Mouse (Mus musculus) ES-Bruce4 (cell line): ENCODE results near the gene Gm49601. TPM values are rescaled to one million over a fixed set of nuclear protein-coding genes. Genes with fewer than 3 reads are reported as not detected.

Experiments
- H3K27ac ChIP-seq: 2 replicates; pipeline ENCODE4 v1.5.1; 2012; ENCODE audit warnings: low read length, inconsistent platforms; ENCODE audit not compliant: insufficient read depth
- H3K27me3 ChIP-seq: 2 replicates; pipeline ENCODE4 v1.6.1; 2012; ENCODE audit warnings: mild to moderate bottlenecking, low read length, inconsistent platforms; ENCODE audit not compliant: control insufficient read depth, poor library complexity, insufficient read depth, severe bottlenecking
- H3K36me3 ChIP-seq: 2 replicates; pipeline ENCODE4 v1.6.1; 2012; ENCODE audit warnings: inconsistent platforms, mild to moderate bottlenecking, low read length, moderate library complexity; ENCODE audit not compliant: control insufficient read depth, poor library complexity, insufficient read depth, severe bottlenecking
- H3K4me1 ChIP-seq: one replicate; pipeline ENCODE4 v1.8.1; 2011; ENCODE audit warnings: low read length; ENCODE audit not compliant: control insufficient read depth, insufficient read depth
- H3K4me3 ChIP-seq: 2 replicates; pipeline ENCODE4 v1.5.1; 2011; ENCODE audit warnings: low read depth, mild to moderate bottlenecking, low read length
- H3K9ac ChIP-seq: 2 replicates; pipeline ENCODE4 v1.6.1; 2012; ENCODE audit warnings: low read depth, mild to moderate bottlenecking, inconsistent platforms; ENCODE audit not compliant: poor library complexity, severe bottlenecking
- H3K9me3 ChIP-seq: replicated peaks from 2 replicates; pipeline ENCODE4 v1.6.1; 2012; ENCODE audit warnings: mild to moderate bottlenecking, low read length, inconsistent platforms; ENCODE audit not compliant: control insufficient read depth, poor library complexity, insufficient read depth, severe bottlenecking
- CTCF ChIP-seq: IDR thresholded peaks from one replicate; pipeline ENCODE4 v1.8.1; 2011; ENCODE audit warnings: low read depth, low read length
- EP300 ChIP-seq: IDR thresholded peaks from 2 replicates; pipeline ENCODE4 v1.6.1; 2011; ENCODE audit warnings: low read depth, low read length; ENCODE audit not compliant: insufficient read depth
- POLR2A ChIP-seq: IDR thresholded peaks from one replicate; pipeline ENCODE4 v1.8.1; 2011; ENCODE audit warnings: low read length; ENCODE audit not compliant: insufficient read depth
- polyA plus RNA-seq: library from polyadenylated mRNA; stranded (reverse); fragments of >200 nt; gene quantifications from 2 replicates; pipeline ENCODE4 v1.2.4, GENCODE M21; 2011; ENCODE audit warnings: low read depth; ENCODE audit not compliant: missing spikeins, insufficient read depth, insufficient read length

The Gm49601 gene
- polyA plus RNA-seq, 1 experiment, result not detected

DNA sequence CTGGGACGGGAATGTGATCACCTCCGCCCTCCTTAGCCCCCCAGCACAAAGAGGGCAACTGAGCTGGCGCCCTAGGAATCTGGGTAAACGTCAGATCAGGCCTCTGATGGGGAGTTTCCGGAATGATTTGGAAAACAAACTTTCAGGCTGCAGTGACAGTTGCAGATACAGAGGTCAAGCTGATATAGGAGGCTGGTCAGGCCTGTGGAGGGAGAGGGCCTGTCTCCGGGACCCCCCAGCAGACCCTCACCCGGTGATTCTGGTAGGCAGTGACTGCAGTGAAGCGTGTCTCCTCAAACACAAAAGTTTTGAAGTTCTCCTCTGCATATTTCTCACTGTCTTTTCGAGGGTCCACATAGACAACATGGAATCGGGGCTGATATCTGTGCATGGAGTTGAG is 43.1 kb downstream of the Gm49601 start:
- Histone ChIP-seq H3K4me3 (peak overlapping the region; percentile 52), H3K9ac (no peak overlapping the region), H3K27ac (no peak overlapping the region), H3K9me3 (no peaks in the 10 kb centered on the region), H3K27me3 (peaks cover 61% of the 10 kb centered on the region), H3K4me1 (no peaks in the 10 kb centered on the region), H3K36me3 (no peaks in the 10 kb centered on the region)
- TF ChIP-seq CTCF (no peak), EP300 (no peak)

DNA sequence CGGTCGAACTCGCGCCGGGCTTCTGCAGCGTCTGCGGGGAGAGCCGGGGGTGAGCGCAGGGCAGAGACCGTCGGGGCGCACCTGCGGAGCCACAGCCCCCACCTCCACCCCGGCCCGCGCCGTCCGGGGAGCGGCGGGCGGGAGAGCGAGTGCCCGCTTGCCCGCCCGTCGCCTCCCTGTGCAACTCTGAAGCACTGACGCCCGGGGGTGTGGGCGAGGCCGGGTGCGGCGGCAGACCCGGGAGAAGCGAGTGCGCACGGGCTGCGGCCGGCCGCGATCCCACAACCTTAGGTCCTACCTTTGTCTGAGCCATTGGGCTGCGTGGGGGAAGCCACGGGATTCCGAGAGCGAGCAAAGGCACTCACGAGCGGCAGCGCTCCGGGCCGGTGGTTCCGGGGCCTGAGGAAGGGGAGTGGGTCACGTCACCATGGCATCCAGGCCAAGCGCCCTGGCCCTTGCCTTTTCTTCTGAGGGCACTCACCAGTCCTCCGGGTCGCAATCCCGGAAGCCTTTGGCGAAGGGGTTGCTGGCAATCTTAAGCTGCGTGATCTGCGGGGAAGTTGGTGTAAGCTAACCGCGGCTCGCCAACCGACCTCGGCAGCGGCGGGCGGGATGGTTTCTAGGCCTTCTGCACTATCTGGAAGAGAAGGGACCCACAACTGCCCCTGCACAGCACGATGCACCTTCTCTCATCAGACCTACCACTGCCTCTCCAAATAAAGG is 43.6 kb downstream of the Gm49601 start:
- H3K9ac ChIP-seq, result peak overlapping the region; percentile 58
- H3K4me1 ChIP-seq, result no peaks in the 10 kb centered on the region
- H3K27ac ChIP-seq, result no peak overlapping the region

DNA sequence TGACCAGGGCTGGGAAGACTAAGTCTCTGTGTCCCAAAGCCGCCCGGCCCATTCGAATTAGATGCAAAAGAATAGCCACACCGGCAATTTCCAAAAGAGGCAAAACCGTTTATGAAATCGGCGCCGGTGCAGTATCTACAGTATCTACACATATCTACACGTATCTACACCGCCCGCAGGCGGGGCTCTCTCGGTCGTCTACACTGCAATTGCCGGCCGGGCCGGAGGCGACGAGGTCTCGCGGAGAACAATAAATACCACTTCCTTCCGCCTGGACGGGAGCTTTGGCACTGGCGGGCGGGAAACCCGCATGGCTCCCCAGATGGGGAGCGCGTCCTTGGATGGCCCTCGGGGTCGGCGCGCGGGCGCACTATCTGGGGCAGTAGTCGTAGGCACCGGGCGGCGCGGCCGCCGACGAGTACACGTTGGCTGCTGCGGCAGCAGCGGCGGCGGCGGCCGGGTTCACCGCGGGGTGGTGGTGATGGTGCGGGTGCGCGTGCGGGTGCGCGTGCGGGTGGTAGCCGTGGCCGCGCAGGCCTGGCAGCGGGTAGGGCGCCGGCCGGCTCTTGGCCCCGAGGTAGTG is 44.5 kb downstream of the Gm49601 start:
- H3K4me1 ChIP-seq, result no peaks in the 10 kb centered on the region
- peaks cover 51% of the 10 kb centered on the region for H3K27me3 ChIP-seq
- no peaks in the 10 kb centered on the region for H3K36me3 ChIP-seq
- TF ChIP-seq EP300, result no peak
- no peak for TF ChIP-seq CTCF
- no peak for TF ChIP-seq POLR2A
- peak overlapping the region; percentile 58 for H3K9ac ChIP-seq
- H3K9me3 ChIP-seq, result no peaks in the 10 kb centered on the region
- no peak overlapping the region for H3K27ac ChIP-seq
- peak overlapping the region; percentile 52 for H3K4me3 ChIP-seq

More for the DNA sequence above, 43.6 kb downstream of the Gm49601 start:
- no peaks in the 10 kb centered on the region for H3K36me3 ChIP-seq
- peaks cover 55% of the 10 kb centered on the region for H3K27me3 ChIP-seq
- H3K9me3 ChIP-seq, result no peaks in the 10 kb centered on the region
- peak overlapping the region; percentile 52 for H3K4me3 ChIP-seq
- TF ChIP-seq CTCF (no peak), POLR2A (no peak), EP300 (no peak)

DNA sequence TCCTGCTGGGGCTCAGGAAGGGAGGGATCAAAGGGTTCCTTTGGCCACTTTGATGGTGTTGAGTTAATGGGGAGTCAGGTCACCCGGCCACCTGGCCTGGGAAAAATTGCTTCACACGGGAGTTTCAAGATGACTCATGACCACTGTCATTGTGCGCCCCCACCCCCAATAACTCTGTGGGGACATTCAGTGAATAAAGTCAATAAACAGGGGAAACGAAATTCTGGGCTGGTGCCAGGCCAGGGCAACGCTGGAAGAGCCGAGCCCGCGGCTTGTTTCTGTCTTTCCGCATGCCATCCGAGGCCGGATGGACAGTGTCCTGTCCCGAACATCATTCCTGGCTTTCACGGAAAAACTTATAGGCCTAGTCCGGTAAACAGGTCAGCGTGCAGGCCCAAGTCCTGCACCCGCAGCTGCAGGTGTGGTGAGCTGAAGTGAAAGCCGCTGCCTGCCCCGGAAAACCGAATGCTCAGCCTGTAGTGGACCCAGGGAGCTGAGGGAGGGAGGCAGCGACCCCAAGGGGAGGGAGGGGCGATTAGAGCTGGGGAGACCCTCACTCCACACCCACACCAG is 45.1 kb downstream of the Gm49601 start:
- H3K4me1 ChIP-seq, result no peaks in the 10 kb centered on the region
- H3K27ac ChIP-seq, result no peak overlapping the region
- H3K27me3 ChIP-seq, result peaks cover 45% of the 10 kb centered on the region
- H3K4me3 ChIP-seq, result no peak overlapping the region
- no peaks in the 10 kb centered on the region for H3K36me3 ChIP-seq
- H3K9me3 ChIP-seq, result no peaks in the 10 kb centered on the region
- TF ChIP-seq EP300, result no peak
- no peak for TF ChIP-seq POLR2A
- no peak for TF ChIP-seq CTCF
- H3K9ac ChIP-seq, result no peak overlapping the region

DNA sequence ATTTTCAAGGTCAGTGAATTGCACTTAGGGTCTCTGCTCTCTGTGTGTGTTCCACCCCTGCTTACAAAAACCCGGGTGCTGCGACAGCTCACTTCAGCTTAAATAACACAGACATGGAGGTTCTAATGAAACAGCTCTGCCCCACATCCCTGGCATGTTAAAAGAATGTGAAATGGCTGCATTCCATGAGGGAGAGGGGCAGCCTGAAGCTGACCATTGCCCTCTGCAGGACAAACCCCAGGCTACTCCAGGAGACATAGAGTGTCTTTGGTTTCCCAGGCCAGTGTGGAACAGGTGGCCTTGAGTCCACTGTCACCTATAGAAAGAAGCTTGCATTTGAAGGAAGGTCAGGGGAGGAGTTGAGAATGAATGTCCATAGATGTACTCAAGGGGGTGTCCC is 45.8 kb downstream of the Gm49601 start:
- TF ChIP-seq POLR2A, result no peak
- no peak for TF ChIP-seq EP300
- TF ChIP-seq CTCF, result no peak
- H3K9me3 ChIP-seq, result no peaks in the 10 kb centered on the region
- H3K27ac ChIP-seq, result no peak overlapping the region
- no peaks in the 10 kb centered on the region for H3K36me3 ChIP-seq
- no peak overlapping the region for H3K4me3 ChIP-seq
- peaks cover 41% of the 10 kb centered on the region for H3K27me3 ChIP-seq
- H3K4me1 ChIP-seq, result no peaks in the 10 kb centered on the region
- no peak overlapping the region for H3K9ac ChIP-seq

DNA sequence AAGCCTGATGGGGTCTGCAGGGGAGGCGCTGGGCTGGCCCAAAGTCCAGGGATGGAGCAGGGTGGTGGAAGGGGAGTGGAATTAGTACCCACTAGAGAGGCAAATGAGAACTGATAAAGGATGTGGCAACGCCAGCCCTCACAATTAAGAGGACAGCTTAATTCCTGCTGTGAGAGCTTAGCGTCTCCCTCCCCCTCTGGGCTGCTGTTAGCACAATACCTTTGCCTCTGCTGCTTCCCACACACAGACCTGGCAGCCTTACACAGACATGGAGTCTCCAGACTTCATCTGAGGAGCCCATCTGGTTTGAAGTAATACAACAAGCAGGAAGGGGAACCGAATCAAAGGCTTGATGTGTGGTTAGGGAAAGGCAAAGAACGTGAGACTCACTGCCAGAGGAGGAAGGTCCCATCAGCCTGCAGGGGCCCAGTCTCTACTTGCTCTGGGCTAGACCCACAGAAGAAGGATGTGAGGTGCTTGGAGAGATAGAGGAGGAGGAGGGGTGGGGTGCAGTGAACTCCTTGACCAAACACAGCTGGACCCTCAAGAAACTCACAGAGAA is 48.5 kb downstream of the Gm49601 start:
- Histone ChIP-seq H3K36me3 (no peaks in the 10 kb centered on the region), H3K27me3 (peaks cover 22% of the 10 kb centered on the region), H3K9ac (no peak overlapping the region), H3K4me1 (no peaks in the 10 kb centered on the region), H3K4me3 (no peak overlapping the region), H3K9me3 (no peaks in the 10 kb centered on the region), H3K27ac (no peak overlapping the region)
- TF ChIP-seq CTCF, result no peak
- no peak for TF ChIP-seq EP300
- no peak for TF ChIP-seq POLR2A
